Mouse (Mus musculus) right cerebral cortex, postnatal 36 days (tissue): Measurements from ENCODE around the gene Gabarap.
"Not testable (repeated sequence)": the region's sequence is repeated elsewhere in the genome, so short reads cannot be mapped to it uniquely, and the experiment has no call there.

Source experiments
- DNase-seq, 2 experiments: peaks; one replicate each; pipeline ENCODE4 v3.0.0; 2022; ENCODE audit warnings: low spot score in 2 of 2, mixed read lengths in 1 of 2

Gene Gabarap

GRCm38 (mm10) chr11:69998567-69999491 is 7.9 kb downstream of the Gabarap start:
- no peak for DNase-seq

GRCm38 (mm10) chr11:69999666-70000065 is 8.7 kb downstream of the Gabarap start:
- no peak for DNase-seq

GRCm38 (mm10) chr11:70000396-70000898 is 9.5 kb downstream of the Gabarap start, which contains the start of gene Dvl2:
Gene Dvl2 (plus strand): TSS chr11:70000595.
- DNase-seq = peak; percentile 89 to 93

- DNase-seq = no peak
Measured at GRCm38 (mm10) chr11:70001159-70001558, 10.2 kb downstream of the Gabarap start.

GRCm38 (mm10) chr11:70001865-70002264 is 10.9 kb downstream of the Gabarap start:
- DNase-seq = no peak

- no peak for DNase-seq
Measured at GRCm38 (mm10) chr11:70002471-70002870, 11.5 kb downstream of the Gabarap start.

- DNase-seq = no peak
Measured at GRCm38 (mm10) chr11:70005521-70005920, 14.6 kb downstream of the Gabarap start.

- DNase-seq = no peak
Measured at GRCm38 (mm10) chr11:70010033-70010432, 19.1 kb downstream of the Gabarap start.

GRCm38 (mm10) chr11:70010548-70010947 is 19.6 kb downstream of the Gabarap start:
- no peak for DNase-seq

GRCm38 (mm10) chr11:70010961-70011360 is 20.0 kb downstream of the Gabarap start:
- DNase-seq = no peak

- DNase-seq = no peak
Measured at GRCm38 (mm10) chr11:70012931-70013330, 22.0 kb downstream of the Gabarap start.

GRCm38 (mm10) chr11:70013408-70013807 is 22.5 kb downstream of the Gabarap start:
- no peak for DNase-seq

- no peak for DNase-seq
Measured at GRCm38 (mm10) chr11:70014051-70014450, 23.1 kb downstream of the Gabarap start.

- peak; percentile 84 to 85 for DNase-seq
Measured at GRCm38 (mm10) chr11:70014880-70015558, 24.1 kb downstream of the Gabarap start, which contains the start of gene Acadvl. Gene Acadvl (minus strand): TSS chr11:70015411.

- no peak for DNase-seq
Measured at GRCm38 (mm10) chr11:70015677-70016076, 24.7 kb downstream of the Gabarap start.

GRCm38 (mm10) chr11:70016177-70016576 is 25.2 kb downstream of the Gabarap start:
- not testable (repeated sequence) for DNase-seq

- DNase-seq = no peak
Measured at GRCm38 (mm10) chr11:70016669-70017068, 25.7 kb downstream of the Gabarap start, which contains the start of gene Dlg4. Gene Dlg4 (plus strand): TSS chr11:70016942.

- DNase-seq = no peak
Measured at GRCm38 (mm10) chr11:70017199-70017767, 26.3 kb downstream of the Gabarap start.

- no peak for DNase-seq
Measured at GRCm38 (mm10) chr11:70018131-70018990, 27.4 kb downstream of the Gabarap start.

- no peak for DNase-seq
Measured at GRCm38 (mm10) chr11:70019495-70020021, 28.6 kb downstream of the Gabarap start.
